Mouse (Mus musculus): Measurements from ENCODE around the gene Myo10. TPM values are rescaled to one million over a fixed set of nuclear protein-coding genes. Genes with fewer than 3 reads are reported as not detected.

Myo10 gene
- polyA plus RNA-seq, 1 experiment from 2014 or later = 5.9 TPM

- peak; percentile 51; the same call in 1 of the 2 replicates for ATAC-seq
- peak; percentile 90 for TF ChIP-seq CTCF (IDR thresholded peaks at IDR 0.05; ENCODE audit: low read depth)
- no peak for TF ChIP-seq EP300 (IDR thresholded peaks at IDR 0.05; ENCODE audit: low read depth)
- no peak overlapping the region for H3K4me2 ChIP-seq (ENCODE audit: low read depth, low read length)
- WGBS (ENCODE audit: insufficient replicate concordance) = 72% methylated on average over 21 of the region's 21 CpGs
- H3K4me1 ChIP-seq (ENCODE audit: insufficient read depth) = no peaks in the 10 kb centered on the region
- no peak overlapping the region for H3K27ac ChIP-seq (ENCODE audit: low read depth)
- H3K9me3 ChIP-seq (ENCODE audit: low read length) = no peaks in the 10 kb centered on the region
- peaks cover 51% of the 10 kb centered on the region for H3K36me3 ChIP-seq (replicated peaks; ENCODE audit: insufficient read depth, low read length)
- peak; percentile 71 for DNase-seq
- no peak overlapping the region for H3K9ac ChIP-seq (replicated peaks)
- H3K27me3 ChIP-seq (ENCODE audit: insufficient read depth, low read length) = no peaks in the 10 kb centered on the region
- H3K4me3 ChIP-seq (ENCODE audit: low read depth, low read length) = no peak overlapping the region
Observed at GRCm38 (mm10) chr15:25805336-25806110, 183.2 kb downstream of the Myo10 start.

GRCm38 (mm10) chr15:25806363-25806762, 184.0 kb downstream of the Myo10 start:
- no peak for TF ChIP-seq EP300 (IDR thresholded peaks at IDR 0.05; ENCODE audit: low read depth)
- no peak for TF ChIP-seq CTCF (IDR thresholded peaks at IDR 0.05; ENCODE audit: low read depth)
- WGBS (ENCODE audit: insufficient replicate concordance) = 92% methylated on average over 17 of the region's 17 CpGs
- Histone ChIP-seq H3K9ac (replicated peaks) (no peak overlapping the region), H3K27me3 (ENCODE audit: insufficient read depth, low read length) (no peaks in the 10 kb centered on the region), H3K27ac (ENCODE audit: low read depth) (no peak overlapping the region), H3K4me3 (ENCODE audit: low read depth, low read length) (no peak overlapping the region), H3K4me2 (ENCODE audit: low read depth, low read length) (no peak overlapping the region), H3K9me3 (ENCODE audit: low read length) (no peaks in the 10 kb centered on the region), H3K4me1 (ENCODE audit: insufficient read depth) (no peaks in the 10 kb centered on the region), H3K36me3 (replicated peaks; ENCODE audit: insufficient read depth, low read length) (peaks cover 49% of the 10 kb centered on the region)
- no peak for ATAC-seq
- no peak for DNase-seq

- no peaks in the 10 kb centered on the region for H3K9me3 ChIP-seq (ENCODE audit: low read length)
- no peak for DNase-seq
- H3K4me2 ChIP-seq (ENCODE audit: low read depth, low read length) = no peak overlapping the region
- H3K27ac ChIP-seq (ENCODE audit: low read depth) = no peak overlapping the region
- H3K27me3 ChIP-seq (ENCODE audit: insufficient read depth, low read length) = no peaks in the 10 kb centered on the region
- no peak overlapping the region for H3K4me3 ChIP-seq (ENCODE audit: low read depth, low read length)
- H3K9ac ChIP-seq (replicated peaks) = no peak overlapping the region
- TF ChIP-seq EP300 (IDR thresholded peaks at IDR 0.05; ENCODE audit: low read depth) (no peak), CTCF (IDR thresholded peaks at IDR 0.05; ENCODE audit: low read depth) (no peak)
- no peaks in the 10 kb centered on the region for H3K4me1 ChIP-seq (ENCODE audit: insufficient read depth)
- H3K36me3 ChIP-seq (replicated peaks; ENCODE audit: insufficient read depth, low read length) = peaks cover 47% of the 10 kb centered on the region
- no peak for ATAC-seq
- WGBS (ENCODE audit: insufficient replicate concordance) = 86% methylated on average over 9 of the region's 9 CpGs
Observed at GRCm38 (mm10) chr15:25806878-25807277, 184.6 kb downstream of the Myo10 start.

- H3K4me3 ChIP-seq (ENCODE audit: low read depth, low read length) = no peak overlapping the region
- TF ChIP-seq EP300 (IDR thresholded peaks at IDR 0.05; ENCODE audit: low read depth) (no peak), CTCF (IDR thresholded peaks at IDR 0.05; ENCODE audit: low read depth) (no peak)
- no peak overlapping the region for H3K27ac ChIP-seq (ENCODE audit: low read depth)
- no peak overlapping the region for H3K4me2 ChIP-seq (ENCODE audit: low read depth, low read length)
- ATAC-seq (no peak), DNase-seq (no peak)
- H3K27me3 ChIP-seq (ENCODE audit: insufficient read depth, low read length) = no peaks in the 10 kb centered on the region
- H3K9me3 ChIP-seq (ENCODE audit: low read length) = no peaks in the 10 kb centered on the region
- peaks cover 45% of the 10 kb centered on the region for H3K36me3 ChIP-seq (replicated peaks; ENCODE audit: insufficient read depth, low read length)
- no peaks in the 10 kb centered on the region for H3K4me1 ChIP-seq (ENCODE audit: insufficient read depth)
- WGBS (ENCODE audit: insufficient replicate concordance) = 83% methylated on average over 20 of the region's 20 CpGs
- no peak overlapping the region; the same call in 1 of the 2 replicates for H3K9ac ChIP-seq (replicated peaks)
Observed at GRCm38 (mm10) chr15:25808677-25809460, 186.5 kb downstream of the Myo10 start.

GRCm38 (mm10) chr15:25809669-25810068, 187.3 kb downstream of the Myo10 start:
- Histone ChIP-seq H3K9me3 (ENCODE audit: low read length) (no peaks in the 10 kb centered on the region), H3K9ac (replicated peaks) (no peak overlapping the region), H3K4me1 (ENCODE audit: insufficient read depth) (no peaks in the 10 kb centered on the region), H3K27me3 (ENCODE audit: insufficient read depth, low read length) (no peaks in the 10 kb centered on the region), H3K27ac (ENCODE audit: low read depth) (no peak overlapping the region), H3K4me3 (ENCODE audit: low read depth, low read length) (no peak overlapping the region), H3K36me3 (replicated peaks; ENCODE audit: insufficient read depth, low read length) (peaks cover 42% of the 10 kb centered on the region), H3K4me2 (ENCODE audit: low read depth, low read length) (no peak overlapping the region)
- WGBS (ENCODE audit: insufficient replicate concordance) = 57% methylated on average over 6 of the region's 6 CpGs
- peak; percentile 81 for ATAC-seq
- TF ChIP-seq CTCF (IDR thresholded peaks at IDR 0.05; ENCODE audit: low read depth) (no peak), EP300 (IDR thresholded peaks at IDR 0.05; ENCODE audit: low read depth) (no peak)
- DNase-seq = peak; percentile 44

- no peak overlapping the region for H3K4me3 ChIP-seq (ENCODE audit: low read depth, low read length)
- H3K9me3 ChIP-seq (ENCODE audit: low read length) = no peaks in the 10 kb centered on the region
- DNase-seq = no peak
- no peaks in the 10 kb centered on the region for H3K4me1 ChIP-seq (ENCODE audit: insufficient read depth)
- no peak overlapping the region for H3K27ac ChIP-seq (ENCODE audit: low read depth)
- no peak overlapping the region for H3K4me2 ChIP-seq (ENCODE audit: low read depth, low read length)
- H3K9ac ChIP-seq (replicated peaks) = no peak overlapping the region
- TF ChIP-seq CTCF (IDR thresholded peaks at IDR 0.05; ENCODE audit: low read depth) (peak; percentile 43), EP300 (IDR thresholded peaks at IDR 0.05; ENCODE audit: low read depth) (no peak)
- H3K36me3 ChIP-seq (replicated peaks; ENCODE audit: insufficient read depth, low read length) = peaks cover 35% of the 10 kb centered on the region
- no peaks in the 10 kb centered on the region for H3K27me3 ChIP-seq (ENCODE audit: insufficient read depth, low read length)
- 73% methylated on average over 11 of the region's 11 CpGs for WGBS (ENCODE audit: insufficient replicate concordance)
- no peak for ATAC-seq
Observed at GRCm38 (mm10) chr15:25811834-25812250, 189.5 kb downstream of the Myo10 start.
